Mouse (Mus musculus): ENCODE data around the gene Trpm8. TPM values are rescaled to one million over a fixed set of nuclear protein-coding genes. Genes with fewer than 3 reads are reported as not detected.

Gene Trpm8
- polyA plus RNA-seq, 1 experiment, result not detected

DNA sequence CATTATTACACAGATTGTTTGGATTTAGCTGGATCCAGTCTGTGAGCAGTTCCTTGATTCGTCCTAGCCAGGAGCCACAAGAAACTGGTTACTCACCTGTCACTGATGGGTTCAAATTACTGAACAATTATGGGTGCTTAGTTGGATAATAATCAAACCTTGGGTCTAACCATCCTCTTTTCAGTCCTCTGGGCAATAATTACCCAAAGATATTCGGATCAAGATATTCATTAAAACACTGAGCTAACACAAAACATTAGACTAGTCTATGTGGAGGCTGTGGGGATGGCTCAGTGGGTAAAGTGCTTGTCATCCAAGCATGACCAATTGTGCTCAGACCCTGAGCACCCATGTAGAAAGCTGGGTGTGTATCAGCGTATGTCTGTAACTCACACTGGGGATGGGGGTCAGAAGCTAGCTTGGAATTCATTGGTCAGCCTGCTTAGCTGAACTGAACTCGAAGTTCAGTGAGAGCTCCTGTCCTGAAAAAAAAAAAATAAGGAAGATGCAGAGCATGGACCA is 41.5 kb upstream of the Trpm8 start:
- Histone ChIP-seq H3K36me3 (ENCODE audit: control insufficient read depth, insufficient read depth, low read length) (no peaks in the 10 kb centered on the region), H3K4me3 (ENCODE audit: extremely low read depth, insufficient read depth, insufficient read length) (no peak overlapping the region), H3K4me1 (ENCODE audit: control insufficient read depth, insufficient read depth, insufficient read length) (no peaks in the 10 kb centered on the region), H3K27ac (ENCODE audit: insufficient read depth, low read length) (no peak overlapping the region), H3K27me3 (ENCODE audit: control insufficient read depth, insufficient read depth, low read length) (no peaks in the 10 kb centered on the region)
- 62% methylated on average over 4 of the region's 4 CpGs for WGBS
- TF ChIP-seq POLR2A (IDR thresholded peaks at IDR 0.05; ENCODE audit: low read depth, low read length), result no peak
- TF ChIP-seq CTCF (IDR thresholded peaks at IDR 0.05; ENCODE audit: extremely low read depth, insufficient read depth, insufficient read length, insufficient replicate concordance), result no peak
- DNase-seq (ENCODE audit: low read depth in 1 of 2, low spot score in 2 of 2), result no peak

DNA sequence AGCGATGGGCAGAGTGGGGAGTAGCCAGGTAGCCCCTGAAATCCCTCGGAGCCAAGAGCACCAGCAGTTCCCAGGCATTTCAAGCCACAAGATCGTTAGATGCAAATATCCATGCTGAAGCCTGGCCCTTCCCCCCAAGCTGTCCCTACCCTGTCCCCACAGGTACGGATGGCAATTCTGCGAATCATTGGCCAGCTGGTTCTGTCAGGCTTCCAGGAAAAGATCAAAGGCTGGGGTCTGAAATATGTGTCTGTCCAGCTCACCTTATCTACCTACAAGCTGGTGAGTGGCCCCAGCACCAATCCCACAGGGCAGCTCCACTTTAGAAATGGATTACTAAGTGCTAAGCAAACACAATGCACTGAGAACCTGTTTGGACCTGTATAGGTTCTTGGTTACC is 40.1 kb upstream of the Trpm8 start:
- H3K27me3 ChIP-seq (ENCODE audit: control insufficient read depth, insufficient read depth, low read length), result no peaks in the 10 kb centered on the region
- WGBS, result 76% methylated on average over 5 of the region's 5 CpGs
- no peaks in the 10 kb centered on the region for H3K4me1 ChIP-seq (ENCODE audit: control insufficient read depth, insufficient read depth, insufficient read length)
- no peak overlapping the region for H3K4me3 ChIP-seq (ENCODE audit: extremely low read depth, insufficient read depth, insufficient read length)
- DNase-seq (ENCODE audit: low read depth in 1 of 2, low spot score in 2 of 2), result no peak
- TF ChIP-seq CTCF (IDR thresholded peaks at IDR 0.05; ENCODE audit: extremely low read depth, insufficient read depth, insufficient read length, insufficient replicate concordance) (no peak), POLR2A (IDR thresholded peaks at IDR 0.05; ENCODE audit: low read depth, low read length) (no peak)
- H3K27ac ChIP-seq (ENCODE audit: insufficient read depth, low read length), result no peak overlapping the region
- no peaks in the 10 kb centered on the region for H3K36me3 ChIP-seq (ENCODE audit: control insufficient read depth, insufficient read depth, low read length)

DNA sequence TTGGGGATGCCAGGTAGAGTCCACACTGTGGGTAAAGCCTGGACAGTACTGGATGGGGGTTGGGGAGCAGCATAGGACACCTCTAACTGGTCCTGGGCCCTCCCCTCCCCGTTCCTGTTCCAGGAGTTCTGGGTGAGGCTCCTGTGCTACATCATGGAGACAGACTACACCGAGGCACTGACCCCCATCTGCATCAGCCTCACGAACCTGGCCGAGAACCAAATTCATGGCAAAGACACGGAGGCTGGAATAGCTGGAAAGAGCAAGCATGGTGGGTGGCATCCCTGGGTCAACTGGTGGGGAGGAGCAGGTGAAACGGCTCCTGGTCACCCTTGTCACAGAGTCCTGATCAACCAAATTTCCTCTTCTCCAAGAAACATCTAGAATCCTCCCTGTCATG is 38.7 kb upstream of the Trpm8 start:
- WGBS, result 76% methylated on average over 6 of the region's 6 CpGs
- DNase-seq (ENCODE audit: low read depth in 1 of 2, low spot score in 2 of 2), result no peak
- Histone ChIP-seq H3K36me3 (ENCODE audit: control insufficient read depth, insufficient read depth, low read length) (no peaks in the 10 kb centered on the region), H3K27ac (ENCODE audit: insufficient read depth, low read length) (no peak overlapping the region), H3K4me1 (ENCODE audit: control insufficient read depth, insufficient read depth, insufficient read length) (no peaks in the 10 kb centered on the region), H3K4me3 (ENCODE audit: extremely low read depth, insufficient read depth, insufficient read length) (no peak overlapping the region), H3K27me3 (ENCODE audit: control insufficient read depth, insufficient read depth, low read length) (no peaks in the 10 kb centered on the region)
- TF ChIP-seq CTCF (IDR thresholded peaks at IDR 0.05; ENCODE audit: extremely low read depth, insufficient read depth, insufficient read length, insufficient replicate concordance) (no peak), POLR2A (IDR thresholded peaks at IDR 0.05; ENCODE audit: low read depth, low read length) (no peak)

GRCm38 (mm10) chr1:88240072-88240471 is 37.4 kb upstream of the Trpm8 start:
- Histone ChIP-seq H3K4me3 (ENCODE audit: extremely low read depth, insufficient read depth, insufficient read length) (no peak overlapping the region), H3K4me1 (ENCODE audit: control insufficient read depth, insufficient read depth, insufficient read length) (no peaks in the 10 kb centered on the region), H3K27me3 (ENCODE audit: control insufficient read depth, insufficient read depth, low read length) (no peaks in the 10 kb centered on the region), H3K27ac (ENCODE audit: insufficient read depth, low read length) (no peak overlapping the region), H3K36me3 (ENCODE audit: control insufficient read depth, insufficient read depth, low read length) (no peaks in the 10 kb centered on the region)
- 76% methylated on average over 5 of the region's 5 CpGs for WGBS
- TF ChIP-seq POLR2A (IDR thresholded peaks at IDR 0.05; ENCODE audit: low read depth, low read length) (no peak), CTCF (IDR thresholded peaks at IDR 0.05; ENCODE audit: extremely low read depth, insufficient read depth, insufficient read length, insufficient replicate concordance) (no peak)
- no peak for DNase-seq (ENCODE audit: low read depth in 1 of 2, low spot score in 2 of 2)

GRCm38 (mm10) chr1:88240579-88240978 is 36.9 kb upstream of the Trpm8 start:
- TF ChIP-seq POLR2A (IDR thresholded peaks at IDR 0.05; ENCODE audit: low read depth, low read length) (no peak), CTCF (IDR thresholded peaks at IDR 0.05; ENCODE audit: extremely low read depth, insufficient read depth, insufficient read length, insufficient replicate concordance) (no peak)
- no peak for DNase-seq (ENCODE audit: low read depth in 1 of 2, low spot score in 2 of 2)
- Histone ChIP-seq H3K27me3 (ENCODE audit: control insufficient read depth, insufficient read depth, low read length) (no peaks in the 10 kb centered on the region), H3K4me3 (ENCODE audit: extremely low read depth, insufficient read depth, insufficient read length) (no peak overlapping the region), H3K27ac (ENCODE audit: insufficient read depth, low read length) (no peak overlapping the region), H3K4me1 (ENCODE audit: control insufficient read depth, insufficient read depth, insufficient read length) (no peaks in the 10 kb centered on the region), H3K36me3 (ENCODE audit: control insufficient read depth, insufficient read depth, low read length) (no peaks in the 10 kb centered on the region)
- WGBS, result 78% methylated on average over 4 of the region's 4 CpGs

- no peak for DNase-seq (ENCODE audit: low read depth in 1 of 2, low spot score in 2 of 2)
- Histone ChIP-seq H3K4me1 (ENCODE audit: control insufficient read depth, insufficient read depth, insufficient read length) (no peaks in the 10 kb centered on the region), H3K4me3 (ENCODE audit: extremely low read depth, insufficient read depth, insufficient read length) (no peak overlapping the region), H3K36me3 (ENCODE audit: control insufficient read depth, insufficient read depth, low read length) (no peaks in the 10 kb centered on the region), H3K27me3 (ENCODE audit: control insufficient read depth, insufficient read depth, low read length) (no peaks in the 10 kb centered on the region), H3K27ac (ENCODE audit: insufficient read depth, low read length) (no peak overlapping the region)
- no peak for TF ChIP-seq POLR2A (IDR thresholded peaks at IDR 0.05; ENCODE audit: low read depth, low read length)
- TF ChIP-seq CTCF (IDR thresholded peaks at IDR 0.05; ENCODE audit: extremely low read depth, insufficient read depth, insufficient read length, insufficient replicate concordance), result no peak
- WGBS, result 68% methylated on average over 5 of the region's 5 CpGs
Measured at GRCm38 (mm10) chr1:88243861-88244260, 33.6 kb upstream of the Trpm8 start.

DNA sequence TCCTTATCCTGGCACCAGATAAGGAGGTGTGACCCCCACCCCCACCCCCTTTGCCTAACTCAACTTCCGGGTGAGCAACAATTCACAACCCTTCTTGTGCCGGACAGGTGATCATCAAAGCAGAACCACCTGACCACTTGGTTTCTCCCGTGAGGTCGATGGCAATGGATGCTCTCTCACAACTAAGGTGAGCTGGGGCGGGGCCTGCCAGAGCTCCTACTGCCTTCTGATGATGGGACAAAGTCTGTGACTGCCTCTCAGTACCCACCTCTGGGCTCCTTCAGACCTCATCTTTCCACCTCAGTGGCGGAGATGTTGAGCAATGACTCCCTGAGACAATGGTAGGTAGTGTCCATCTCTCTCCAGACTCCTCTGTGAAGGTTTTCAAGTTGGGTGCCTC is 31.6 kb upstream of the Trpm8 start:
- TF ChIP-seq POLR2A (IDR thresholded peaks at IDR 0.05; ENCODE audit: low read depth, low read length), result no peak
- TF ChIP-seq CTCF (IDR thresholded peaks at IDR 0.05; ENCODE audit: extremely low read depth, insufficient read depth, insufficient read length, insufficient replicate concordance), result no peak
- Histone ChIP-seq H3K27ac (ENCODE audit: insufficient read depth, low read length) (no peak overlapping the region), H3K27me3 (ENCODE audit: control insufficient read depth, insufficient read depth, low read length) (no peaks in the 10 kb centered on the region), H3K4me3 (ENCODE audit: extremely low read depth, insufficient read depth, insufficient read length) (no peak overlapping the region), H3K36me3 (ENCODE audit: control insufficient read depth, insufficient read depth, low read length) (no peaks in the 10 kb centered on the region), H3K4me1 (ENCODE audit: control insufficient read depth, insufficient read depth, insufficient read length) (no peaks in the 10 kb centered on the region)
- WGBS, result 77% methylated on average over 6 of the region's 6 CpGs
- DNase-seq (ENCODE audit: low read depth in 1 of 2, low spot score in 2 of 2), result no peak

Data from spleen, adult 2 months (tissue).